Mouse (Mus musculus): ENCODE measurements around the gene Catsper1.

GRCm38 (mm10) chr19:5392892-5393291, 57.4 kb downstream of the Catsper1 start:
- TF ChIP-seq CTCF (IDR thresholded peaks at IDR 0.05) (no peak), EP300 (IDR thresholded peaks at IDR 0.05; ENCODE audit: insufficient read depth, low read depth, low read length) (no peak)

Measured in heart, adult 2 months (tissue).